Mouse (Mus musculus) kidney, postnatal 25 days (tissue): ENCODE results near the gene Gm20388.
A peak's percentile ranks its signal among the peaks of the same experiment; 100 is the strongest.
"Not testable (repeated sequence)": the region's sequence is repeated elsewhere in the genome, so short reads cannot be mapped to it uniquely, and the experiment has no call there.

ENCODE experiments used
- DNase-seq, 2 experiments: peaks; one replicate each; pipeline ENCODE4 v3.0.0; 2021; ENCODE audit warnings: mixed read lengths in 2 of 2

Gm20388 gene

DNA sequence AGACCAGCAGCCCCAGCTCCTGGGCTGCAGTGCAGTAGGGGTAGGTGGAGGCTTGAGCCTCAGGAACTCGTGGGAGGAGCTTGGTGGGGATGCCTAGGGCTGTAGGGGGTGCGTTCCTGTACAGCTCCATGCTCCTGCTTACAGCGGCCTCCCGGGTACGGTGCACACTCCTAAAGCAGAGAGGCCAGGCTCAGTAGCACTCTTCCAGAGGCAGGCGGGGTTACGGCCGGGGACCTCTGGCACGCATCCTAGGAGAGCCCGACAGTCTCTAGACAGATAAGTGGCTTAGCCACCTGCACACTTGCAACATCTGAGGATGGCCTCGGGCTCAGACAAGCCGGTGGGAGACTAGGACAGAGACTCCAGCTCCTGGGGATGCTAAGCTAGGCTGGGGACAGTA, 3334.9 kb downstream of the Gm20388 start:
- peak in 1 of 2 experiments; percentile 29 for DNase-seq

DNA sequence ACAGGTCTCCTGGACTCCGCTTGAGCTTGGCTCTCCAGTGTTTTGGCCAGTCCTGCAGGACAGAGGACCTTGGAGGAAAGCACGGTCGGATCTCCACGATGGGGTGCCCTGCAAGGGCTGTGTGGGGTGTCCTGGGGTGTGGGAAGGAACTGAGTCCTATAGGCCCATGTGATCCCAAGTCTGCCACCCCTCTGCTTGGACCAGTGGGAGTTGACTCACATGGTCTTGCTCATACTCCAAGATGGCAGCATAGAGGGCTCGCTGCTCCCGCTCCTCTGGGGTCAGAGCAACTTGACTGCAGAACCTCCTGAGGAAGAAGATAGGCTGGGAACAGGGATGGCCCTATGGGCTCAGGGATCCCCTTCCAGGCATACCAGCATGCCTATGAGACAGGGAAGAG, 3337.1 kb downstream of the Gm20388 start:
- DNase-seq, result no peak

DNA sequence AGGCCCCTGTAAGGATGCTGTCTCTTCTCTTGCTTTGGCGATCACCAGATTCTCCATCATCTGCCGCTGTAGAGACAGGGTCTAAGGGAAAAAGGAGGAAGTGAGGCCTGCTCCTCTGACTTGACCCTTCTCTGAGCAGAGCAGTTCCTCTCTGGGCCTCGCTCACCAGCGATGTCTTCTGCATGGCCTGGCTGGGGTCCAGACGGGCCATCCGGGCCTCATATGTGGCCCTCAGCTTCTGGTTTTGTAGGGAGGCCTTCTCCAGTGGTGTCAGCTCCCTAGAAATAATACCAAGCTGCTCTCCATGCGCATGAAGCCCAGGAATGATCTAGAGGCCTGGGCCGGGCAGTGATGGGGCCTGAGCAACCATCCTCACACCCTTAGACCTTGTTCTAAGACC, 3338.0 kb downstream of the Gm20388 start:
- no peak for DNase-seq

DNA sequence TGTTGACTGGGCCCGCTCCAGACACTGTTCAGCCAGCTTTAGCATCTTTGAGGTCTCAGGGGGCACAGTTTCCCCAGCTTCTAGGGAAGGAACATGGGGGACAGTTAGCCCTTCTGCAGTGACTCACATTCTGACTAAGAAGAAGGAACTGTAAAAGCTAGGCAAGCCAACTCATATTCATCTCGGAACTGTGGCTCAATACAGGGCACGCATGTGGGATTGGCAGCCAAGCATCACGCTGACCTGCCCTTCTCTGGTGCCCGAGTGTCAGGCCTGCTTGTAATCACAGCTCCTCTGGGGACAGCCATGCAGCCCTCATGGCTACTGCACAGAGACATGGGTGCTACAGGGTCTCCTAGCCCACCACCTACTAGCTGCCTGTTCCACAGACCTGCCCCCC, 3340.3 kb downstream of the Gm20388 start:
- no peak for DNase-seq

DNA sequence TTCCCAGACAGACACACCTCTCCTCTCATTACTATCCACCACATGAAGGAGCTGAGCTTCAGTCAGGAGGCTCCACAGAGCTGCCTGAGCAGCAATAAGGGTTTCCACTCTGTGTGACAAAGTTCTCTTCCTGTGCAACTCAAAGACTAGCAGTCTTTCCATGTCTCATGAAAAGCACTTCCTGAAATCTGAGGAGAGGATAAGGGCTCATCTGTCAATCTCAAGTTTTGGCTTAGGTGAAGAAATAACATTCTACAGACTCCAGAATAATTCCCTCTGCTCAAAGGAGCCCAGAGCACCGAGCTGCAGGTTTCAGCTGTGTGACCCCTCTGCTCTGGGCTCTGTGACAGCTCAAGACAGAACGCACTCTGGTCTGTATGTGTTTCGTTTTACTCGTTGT, 3342.3 kb downstream of the Gm20388 start:
- no peak for DNase-seq

DNA sequence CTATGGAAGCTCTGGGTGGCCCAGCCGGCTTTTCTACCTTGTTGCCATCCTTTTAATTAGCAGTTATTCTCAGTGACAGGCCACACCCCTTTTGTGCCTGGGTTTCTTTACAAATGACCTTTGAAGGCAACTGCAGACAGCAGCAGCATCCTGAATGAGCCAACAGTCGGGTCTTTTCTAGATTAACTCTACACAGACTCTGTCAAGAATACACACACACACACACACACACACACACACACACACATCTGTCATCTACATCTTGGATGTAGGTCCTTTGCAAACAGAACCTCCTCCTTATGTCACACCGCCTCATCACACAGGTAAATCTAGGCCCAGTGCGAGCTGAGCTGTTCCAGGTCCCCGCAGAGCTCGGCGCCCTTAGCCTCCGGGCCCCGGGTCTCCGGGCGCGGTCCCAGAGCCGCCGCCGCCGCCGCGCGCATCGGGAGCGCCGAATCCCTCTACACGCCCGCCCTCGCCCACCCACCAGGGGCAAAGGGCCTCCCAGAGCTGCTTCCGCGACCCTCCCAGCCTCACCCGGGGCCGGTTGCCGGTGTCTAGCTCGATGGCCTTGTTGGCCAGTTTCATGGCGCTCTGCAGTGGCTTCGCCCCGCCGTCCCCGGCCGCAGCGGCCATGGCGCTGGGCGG, 3342.9 kb downstream of the Gm20388 start:
- DNase-seq, result peak in 1 of 2 experiments; percentile 33

DNA sequence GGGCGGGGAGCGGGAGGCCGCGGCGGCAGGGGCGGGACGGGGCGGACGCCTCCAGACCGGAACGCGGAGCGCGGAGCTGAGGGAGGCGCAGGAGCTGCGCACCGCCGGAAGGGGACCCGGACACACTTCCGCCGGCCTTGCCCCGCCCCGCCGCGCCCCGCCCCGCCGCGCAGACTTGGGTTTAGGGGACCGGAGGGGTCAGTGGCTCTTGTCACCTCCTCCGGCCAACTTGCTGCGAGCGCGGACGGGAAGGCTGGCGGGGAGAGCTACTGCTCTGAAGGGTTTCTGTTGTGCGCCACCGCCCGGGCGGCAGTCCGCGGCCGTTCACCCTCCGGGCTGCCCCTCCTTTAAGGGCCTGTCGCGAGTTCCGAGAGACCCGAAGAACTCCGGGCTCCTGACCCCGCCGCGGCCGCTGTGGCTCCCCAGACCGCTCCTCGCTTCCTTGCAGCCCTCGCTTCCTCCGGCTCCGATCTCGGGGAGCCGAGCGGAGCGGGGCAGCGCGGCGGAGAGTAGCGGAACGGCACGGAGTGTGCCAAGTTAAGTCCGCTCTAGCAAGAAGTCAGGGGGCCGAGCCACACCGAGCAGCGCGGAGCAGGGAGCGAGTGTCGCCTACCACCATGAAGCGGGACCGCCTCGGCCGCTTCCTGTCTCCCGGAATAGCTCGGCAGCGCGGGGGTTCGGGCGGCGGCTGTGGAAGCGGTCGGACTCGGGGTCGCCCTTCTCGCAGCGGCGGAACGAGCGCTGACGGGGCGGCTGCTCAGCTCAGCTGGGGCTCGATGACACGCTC, 3343.7 kb downstream of the Gm20388 start, which contains the start of the genes Zfp276 and Vps9d1:
Gene Zfp276, plus strand, starts transcription at position 97 of the 787 bp plus-strand sequence.
Gene Vps9d1, minus strand, starts transcription at position 250 of the 787 bp plus-strand sequence.
- DNase-seq, result peak; percentile 88 to 94

DNA sequence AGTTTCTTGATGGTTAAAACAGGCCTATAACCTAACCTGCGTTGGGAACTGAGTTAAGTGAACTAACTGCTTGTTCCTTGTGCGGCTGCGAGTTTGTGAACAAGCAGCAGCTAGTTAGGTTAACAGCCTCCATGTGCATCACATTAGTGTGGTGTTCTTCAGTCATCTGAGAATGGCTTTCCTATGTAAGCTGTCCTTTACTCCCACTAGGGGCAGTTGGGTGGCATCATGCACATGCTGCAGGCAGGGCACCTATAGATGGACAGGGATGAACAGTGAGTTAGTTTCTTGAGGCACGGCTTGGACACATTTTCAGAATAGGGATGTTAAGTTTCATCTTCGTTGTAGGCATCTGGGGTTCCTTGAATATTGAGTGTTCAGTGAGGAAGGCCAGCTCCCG, 3344.5 kb downstream of the Gm20388 start:
- no peak for DNase-seq

DNA sequence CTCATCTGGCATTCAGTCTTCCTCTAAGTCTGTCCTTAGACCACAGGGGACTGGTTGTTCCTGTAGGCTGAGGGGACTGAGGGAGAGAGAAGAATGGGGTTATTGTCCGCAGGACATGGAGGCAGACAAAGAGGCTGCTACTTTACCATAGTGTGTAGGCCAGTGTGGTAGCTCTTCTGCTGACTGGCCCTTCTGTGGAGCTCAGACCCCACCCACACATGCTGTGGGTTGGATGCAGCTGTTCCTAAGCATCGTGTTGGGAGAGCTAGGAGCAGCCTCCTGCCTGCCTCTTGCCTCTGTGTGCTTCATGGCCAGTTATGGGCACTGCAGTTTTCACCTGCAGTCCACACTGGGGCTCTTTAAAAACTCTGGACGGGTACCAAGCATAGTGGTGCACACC, 3346.5 kb downstream of the Gm20388 start:
- no peak for DNase-seq

DNA sequence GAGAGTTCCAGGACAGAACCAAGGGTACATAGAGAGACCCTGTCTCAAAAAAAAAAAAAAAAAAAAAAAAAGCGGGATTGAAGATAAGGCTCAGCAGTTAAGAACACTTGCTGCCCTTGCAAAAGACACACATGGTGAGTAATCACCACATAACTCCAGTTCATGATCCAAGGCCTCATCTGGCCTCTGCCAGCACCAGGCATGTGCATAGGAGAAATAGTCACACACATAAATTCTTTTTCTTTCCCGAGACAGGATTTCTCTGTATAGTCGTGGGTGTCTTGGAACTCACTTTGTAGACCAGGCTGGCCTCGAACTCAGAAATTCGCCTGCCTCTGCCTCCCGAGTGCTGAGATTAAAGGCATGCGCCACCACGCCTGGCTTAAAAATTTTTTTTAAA, 3347.0 kb downstream of the Gm20388 start:
- not testable (repeated sequence) for DNase-seq

DNA sequence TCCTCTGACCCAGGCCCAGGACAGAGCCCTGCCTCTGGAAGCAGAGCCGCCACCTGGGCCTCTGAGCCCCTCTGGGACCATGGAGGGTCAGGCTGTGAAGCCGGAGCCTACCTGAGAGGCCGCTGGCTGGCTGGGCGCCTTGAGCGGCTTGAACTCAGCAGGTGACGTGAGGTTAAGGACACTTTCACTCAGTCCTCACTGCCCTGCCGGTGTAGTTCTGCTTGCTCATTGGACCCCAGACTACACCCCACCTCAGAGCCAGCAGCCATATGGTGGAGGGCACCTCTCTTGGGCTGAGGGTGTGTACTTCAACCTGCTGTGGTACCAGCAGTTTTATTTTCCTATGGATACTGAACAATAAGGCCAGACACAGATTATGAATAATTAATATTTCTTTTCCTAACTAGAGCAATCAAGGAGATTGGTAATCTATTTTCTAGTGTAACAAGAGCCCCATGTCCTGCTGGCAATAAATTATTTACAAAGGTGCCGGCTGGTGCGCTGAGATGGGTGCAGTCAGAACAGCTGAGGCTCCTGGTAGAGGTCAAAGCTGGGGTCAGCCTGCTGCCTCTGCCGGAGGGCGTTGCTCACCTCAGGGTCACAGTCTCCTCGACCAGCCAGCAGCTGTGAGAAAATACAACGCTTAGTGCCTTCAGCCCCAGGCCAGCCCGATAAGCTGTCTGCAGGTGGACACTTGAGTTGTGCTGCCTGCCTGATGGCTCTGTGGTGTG, 3357.4 kb downstream of the Gm20388 start:
- peak; percentile 39 to 79 for DNase-seq

DNA sequence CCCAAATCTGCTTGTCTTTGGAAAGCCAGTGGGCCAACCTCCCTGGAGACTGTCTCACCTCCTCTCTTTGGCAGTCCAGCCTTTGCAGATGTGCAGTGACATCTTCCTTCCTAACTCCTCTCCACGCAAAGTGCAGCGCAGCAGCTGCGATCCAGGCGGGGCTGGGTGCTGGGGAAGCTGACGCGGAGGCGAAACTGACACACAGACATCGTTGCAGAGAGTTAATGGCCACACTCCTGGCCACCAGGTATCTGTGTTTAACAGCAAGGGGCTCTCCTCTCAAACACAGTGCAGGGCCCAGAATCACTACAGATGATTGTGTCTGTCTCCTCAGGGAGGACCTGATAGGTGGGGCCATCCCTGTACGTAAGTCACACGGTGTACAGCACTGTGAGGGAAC, 3360.5 kb downstream of the Gm20388 start:
- no peak for DNase-seq

DNA sequence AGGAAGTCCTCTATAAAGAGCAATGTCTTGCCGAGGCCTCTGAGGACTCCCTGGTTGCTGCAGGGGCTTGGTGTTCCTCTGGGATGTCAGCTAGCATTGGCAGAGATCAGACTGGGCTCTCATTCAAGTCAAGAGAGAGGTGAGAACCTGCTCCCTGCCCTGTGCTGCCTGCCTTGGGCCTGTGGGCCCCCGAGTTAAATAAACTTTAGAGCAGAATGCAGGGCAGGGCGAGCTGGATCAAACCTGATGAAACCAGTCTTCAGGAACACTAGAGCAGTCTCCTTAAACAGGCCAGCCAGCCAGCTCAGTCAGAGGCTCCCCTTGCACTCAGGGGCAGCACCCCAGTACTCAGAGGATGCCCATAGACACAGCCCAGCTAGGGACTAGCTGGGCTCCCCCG, 3361.3 kb downstream of the Gm20388 start:
- peak; percentile 58 to 63 for DNase-seq

DNA sequence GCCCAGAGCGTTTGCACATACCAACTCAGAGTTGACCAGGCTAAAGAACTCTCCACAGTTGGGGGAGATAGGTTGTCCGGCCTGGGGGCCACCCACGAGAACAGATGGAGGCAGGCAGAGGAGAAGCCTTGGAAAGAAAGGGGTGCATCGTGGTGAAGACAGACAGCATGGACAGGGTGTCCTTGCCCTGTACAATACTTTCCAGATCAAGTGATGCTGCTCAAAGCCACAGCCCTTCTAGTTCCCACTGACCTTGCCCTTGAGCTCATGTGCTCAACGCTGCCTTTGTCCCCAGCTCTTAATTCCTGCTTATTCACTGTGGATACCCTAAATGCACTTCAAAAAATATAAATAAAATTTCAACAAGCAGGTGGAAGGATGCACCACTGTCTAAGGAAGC, 3363.8 kb downstream of the Gm20388 start:
- no peak for DNase-seq

DNA sequence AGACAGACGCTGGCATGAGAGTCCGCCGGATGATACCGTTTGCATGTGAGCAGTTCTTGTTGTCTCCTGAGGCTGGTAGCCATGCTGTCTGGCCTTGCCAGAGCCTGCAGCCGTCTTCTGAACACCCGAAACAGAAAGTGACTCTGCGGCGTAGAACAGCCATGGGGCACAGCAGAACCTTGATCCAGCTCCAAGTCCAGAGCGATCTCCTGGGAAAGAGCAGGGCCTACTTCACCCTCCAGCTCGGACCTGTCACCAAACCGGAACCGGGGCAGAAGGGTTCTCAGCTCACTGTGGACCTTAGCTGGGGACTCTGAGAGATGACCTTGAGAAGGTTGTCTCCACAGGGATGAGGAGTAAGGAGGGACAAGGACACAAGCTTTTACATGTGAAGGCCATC, 3364.5 kb downstream of the Gm20388 start:
- DNase-seq, result no peak

DNA sequence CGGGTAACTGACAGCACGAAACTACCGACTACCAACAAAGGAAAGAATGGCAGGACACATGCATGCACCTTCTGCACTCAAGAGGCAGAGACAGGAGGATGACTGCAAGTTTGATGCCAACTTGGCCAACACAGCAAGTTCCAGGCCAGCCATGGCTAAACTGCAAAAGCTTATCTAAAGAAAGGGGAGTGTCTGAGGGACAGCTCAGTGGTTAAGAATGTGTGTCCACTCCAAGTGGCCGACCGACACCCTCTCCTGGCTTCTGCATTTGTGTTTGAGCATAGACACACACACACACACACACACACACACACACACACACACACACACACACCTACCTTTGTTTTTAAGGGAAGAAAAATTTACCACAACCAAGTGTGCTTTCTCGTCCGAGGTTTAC, 3367.8 kb downstream of the Gm20388 start:
- no peak for DNase-seq

DNA sequence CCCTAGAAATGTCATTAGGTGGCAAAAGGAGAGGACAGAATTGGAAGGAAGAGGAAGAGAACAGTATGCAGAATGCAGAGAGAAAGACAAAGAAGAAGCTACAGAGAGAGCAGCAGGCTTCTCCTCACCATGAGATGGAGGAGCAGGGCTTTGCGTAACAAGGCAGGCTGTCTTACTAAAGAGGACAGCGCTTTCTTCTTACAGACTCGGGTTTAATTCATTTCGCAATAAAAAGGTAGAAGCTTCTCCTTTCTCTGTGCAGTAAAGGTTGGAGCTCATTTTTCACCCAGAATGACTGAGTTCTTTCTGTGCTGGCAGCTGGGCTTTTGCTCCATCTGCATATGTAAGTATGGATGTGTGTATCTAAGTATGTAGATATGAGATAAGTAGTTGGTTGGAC, 3369.2 kb downstream of the Gm20388 start:
- no peak for DNase-seq

DNA sequence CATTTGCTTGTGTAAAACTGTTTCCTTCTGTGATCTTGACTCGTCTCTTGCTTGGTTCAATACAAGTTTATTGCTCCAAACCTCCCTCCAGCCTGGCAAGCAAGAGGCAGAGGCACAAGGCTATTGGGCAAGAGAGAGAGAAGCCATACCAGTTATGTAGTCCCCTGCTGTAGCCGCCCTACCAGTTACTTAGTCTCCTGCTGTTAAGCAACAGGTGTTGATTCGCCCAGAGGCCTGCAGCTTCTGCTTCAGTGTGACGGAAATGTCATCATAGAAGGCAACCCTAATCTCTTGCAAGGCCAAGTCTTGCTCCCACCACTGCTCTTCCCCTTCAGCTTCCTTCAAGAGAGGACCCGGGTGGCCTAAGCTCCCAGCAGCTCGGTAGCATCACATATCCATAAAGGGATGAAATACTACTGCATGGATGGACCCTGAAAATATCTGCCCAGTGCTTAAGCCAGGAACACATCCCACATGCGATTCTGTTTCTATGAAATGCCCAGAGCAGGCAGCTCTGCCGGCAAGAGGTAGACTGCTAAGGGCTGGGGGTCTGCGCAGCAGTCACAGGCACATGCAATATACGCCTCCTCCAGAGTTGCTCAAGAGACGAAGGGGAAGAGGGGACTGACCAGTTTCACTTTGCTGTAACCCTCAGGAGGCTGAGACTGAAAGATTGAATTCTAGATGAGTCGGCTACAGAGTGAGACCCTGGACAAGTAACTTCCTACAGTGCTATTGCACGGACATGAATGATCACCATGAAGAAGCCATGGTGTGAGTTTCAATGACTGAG, 3369.9 kb downstream of the Gm20388 start:
- no peak for DNase-seq

DNA sequence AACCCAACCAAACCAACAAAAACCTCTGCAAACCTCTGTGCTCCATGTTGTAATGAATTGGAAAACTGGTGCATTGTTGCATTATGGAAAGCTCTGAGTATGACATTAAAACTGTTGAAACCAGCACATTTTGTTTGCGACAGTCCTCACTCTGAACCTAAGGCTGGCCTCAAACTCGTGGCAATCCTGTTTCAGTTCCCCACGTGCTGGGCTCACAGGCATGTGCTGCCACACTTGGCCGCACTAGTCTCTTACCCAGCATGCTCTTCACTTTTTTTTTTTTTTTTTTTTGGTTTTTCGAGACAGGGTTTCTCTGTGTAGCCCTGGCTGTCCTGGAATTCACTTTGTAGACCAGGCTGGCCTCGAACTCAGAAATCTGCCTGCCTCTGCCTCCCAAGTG, 3372.4 kb downstream of the Gm20388 start:
- not testable (repeated sequence) for DNase-seq

DNA sequence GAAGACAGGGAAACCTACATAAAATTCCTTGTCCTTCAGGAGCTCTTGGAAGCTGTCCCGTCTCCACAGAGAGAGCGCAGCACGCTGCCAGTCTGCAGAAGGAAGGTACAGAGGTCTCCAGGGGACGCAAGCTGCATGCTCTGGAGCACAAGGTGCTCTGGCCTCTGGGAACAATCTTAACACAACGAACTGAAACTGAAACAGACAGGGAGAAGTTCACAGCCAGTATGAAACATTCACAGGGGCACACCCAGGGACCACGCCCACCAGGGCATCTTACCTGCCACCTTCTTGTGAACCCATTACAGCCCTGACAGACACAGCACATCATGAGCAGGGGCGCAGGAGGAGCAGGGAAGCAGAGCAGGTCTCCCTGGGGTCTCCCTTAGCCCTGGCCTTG, 3373.3 kb downstream of the Gm20388 start:
- no peak for DNase-seq

DNA sequence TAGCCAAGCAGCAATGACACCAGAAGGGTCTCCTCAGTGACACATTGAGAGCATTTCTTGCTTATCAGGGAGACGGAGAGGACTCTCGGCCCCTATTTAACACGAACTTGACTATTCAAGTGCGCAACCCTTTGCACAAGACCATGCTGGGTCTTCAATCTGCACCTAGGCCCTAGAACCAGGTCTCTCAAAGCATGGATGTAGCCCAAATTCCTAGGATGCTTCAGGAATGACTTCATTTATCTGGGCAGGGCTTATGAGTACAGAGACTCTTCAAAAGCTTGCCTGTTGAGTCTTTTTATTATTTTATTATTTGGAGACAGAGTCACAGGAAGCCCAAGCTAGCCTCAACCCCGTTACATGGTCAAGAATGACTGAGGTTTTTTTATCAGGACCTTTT, 3373.9 kb downstream of the Gm20388 start:
- no peak for DNase-seq

DNA sequence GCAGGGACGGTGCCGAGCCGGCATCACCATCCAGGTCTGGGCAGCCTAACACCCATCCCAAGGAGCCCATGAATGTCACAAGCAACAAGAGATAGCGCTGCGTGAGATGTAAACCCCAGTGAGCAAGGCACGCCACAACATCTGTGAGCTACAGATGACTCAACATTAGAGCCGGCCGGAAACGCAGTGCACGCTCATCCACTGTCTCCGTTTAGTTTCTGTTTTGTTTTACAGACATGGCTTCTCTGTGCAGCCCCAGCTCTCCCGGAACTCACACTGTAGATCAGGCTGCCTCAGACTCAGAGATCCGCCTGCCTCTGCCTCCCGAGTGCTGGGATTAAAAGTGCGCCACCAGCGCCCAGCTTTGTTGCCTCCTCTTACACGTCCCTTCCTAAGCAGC, 3376.7 kb downstream of the Gm20388 start:
- no peak for DNase-seq

DNA sequence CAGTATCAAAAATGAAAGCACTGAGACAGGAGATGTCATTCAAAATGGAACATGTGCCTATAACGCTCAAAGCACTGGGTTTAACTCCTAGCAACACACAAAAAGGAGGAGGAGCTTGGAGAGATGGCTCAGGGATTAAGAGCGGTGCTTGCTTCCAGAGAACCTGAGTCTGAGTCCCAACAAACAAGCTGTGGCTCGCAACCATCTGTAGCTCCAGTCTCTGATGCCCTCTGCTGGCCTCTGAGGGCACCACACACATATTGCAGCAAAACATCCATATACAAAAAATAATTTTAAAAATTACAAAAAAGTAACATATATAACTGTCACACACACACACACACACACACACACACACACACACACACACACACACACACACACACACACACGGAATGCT, 3379.5 kb downstream of the Gm20388 start:
- DNase-seq, result peak in 1 of 2 experiments; percentile 62
